Mouse (Mus musculus): ENCODE results near the gene Runx2.

DNA sequence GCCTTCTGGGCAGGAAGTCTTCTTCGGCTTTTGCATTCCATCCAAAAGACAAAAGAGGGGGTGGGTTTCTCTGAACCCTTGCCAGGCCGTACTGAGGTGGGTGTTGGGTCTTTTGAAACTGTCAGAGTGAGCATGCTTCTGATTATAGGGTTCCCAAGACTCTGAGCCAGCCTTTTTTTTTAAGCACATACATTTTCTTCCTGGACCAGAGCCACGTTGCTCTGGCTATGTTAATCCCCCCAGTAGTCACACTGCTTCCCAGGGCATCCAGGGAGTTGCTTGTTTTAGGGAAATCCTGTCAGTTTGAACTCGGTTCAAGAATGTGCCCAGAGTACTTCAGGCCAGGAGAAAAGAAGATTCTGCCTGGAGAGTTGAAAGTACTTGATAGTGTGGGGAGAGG lies 286.0 kb downstream of the Runx2 start:
- TF ChIP-seq POLR2A (IDR thresholded peaks at IDR 0.05; ENCODE audit: low read depth, low read length) (no peak), CTCF (IDR thresholded peaks at IDR 0.05; ENCODE audit: borderline replicate concordance, insufficient read depth, low read length) (no peak)

Data from embryonic fibroblast, embryonic 13.5 days (primary cell).